Mouse (Mus musculus): ENCODE data around the gene Nptn. TPM values are rescaled to one million over a fixed set of nuclear protein-coding genes. Genes with fewer than 3 reads are reported as not detected.

Gene Nptn
- polyA plus RNA-seq, 1 experiment from 2014 or later, result 85.0 TPM

DNA sequence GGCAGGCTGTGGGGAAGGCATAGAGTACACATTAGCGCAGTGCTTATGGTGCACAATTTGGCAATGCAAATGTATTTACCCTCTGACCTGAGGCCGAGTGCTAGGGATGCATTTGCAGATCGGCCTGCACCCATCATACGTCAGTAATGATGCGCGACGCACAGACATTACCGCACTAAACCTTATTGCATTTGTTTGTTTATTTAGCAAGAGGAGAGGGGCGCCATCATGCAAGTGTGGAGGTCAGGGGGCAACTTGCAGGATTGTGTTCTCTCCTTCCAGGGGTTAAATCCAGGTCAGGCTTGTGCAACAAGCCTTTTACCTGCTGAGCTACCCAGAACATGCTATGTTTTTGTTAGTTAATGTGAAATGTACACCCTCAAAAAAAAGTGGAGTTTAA, 85.2 kb downstream of the Nptn start:
- H3K4me2 ChIP-seq (ENCODE audit: low read depth), result no peak overlapping the region
- no peaks in the 10 kb centered on the region for H3K27me3 ChIP-seq (ENCODE audit: control insufficient read depth, insufficient read depth, low read length)
- no peak overlapping the region for H3K4me3 ChIP-seq (ENCODE audit: low read depth, low read length)
- H3K9me3 ChIP-seq (ENCODE audit: control insufficient read depth, low read length), result no peaks in the 10 kb centered on the region
- no peak overlapping the region for H3K9ac ChIP-seq (ENCODE audit: low read length)
- no peak overlapping the region for H3K27ac ChIP-seq (ENCODE audit: low read depth, low read length)
- H3K36me3 ChIP-seq (ENCODE audit: control insufficient read depth, insufficient read depth, low read length), result no peaks in the 10 kb centered on the region; the same call in 1 of the 2 replicates
- H3K4me1 ChIP-seq (ENCODE audit: control insufficient read depth, insufficient read depth, low read length), result no peaks in the 10 kb centered on the region
- ATAC-seq (ENCODE audit: insufficient read depth, low FRiP score, low TSS enrichment) (no peak), DNase-seq (ENCODE audit: low spot score) (no peak)
- 42% methylated on average over 9 of the region's 9 CpGs for WGBS

DNA sequence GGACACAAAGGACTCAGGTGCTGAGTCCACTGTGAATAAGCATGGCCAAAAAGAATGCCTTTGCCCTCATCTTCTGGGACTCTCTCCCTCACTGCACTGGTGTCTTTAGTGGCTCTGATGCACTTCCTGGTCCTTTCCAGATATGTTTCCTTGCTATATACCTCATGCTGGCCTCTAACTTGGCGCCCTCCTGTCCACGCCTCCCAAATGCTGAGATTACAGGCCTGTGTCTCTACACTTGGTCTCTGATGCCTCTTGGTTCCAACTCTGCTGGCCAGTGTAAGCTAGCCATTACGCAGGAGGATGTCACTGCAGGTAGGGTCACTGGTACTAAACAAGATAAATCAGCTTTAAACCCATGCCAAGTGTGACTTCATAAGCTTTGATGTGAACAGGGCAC, 86.1 kb downstream of the Nptn start:
- H3K27ac ChIP-seq (ENCODE audit: low read depth, low read length), result no peak overlapping the region
- H3K9ac ChIP-seq (ENCODE audit: low read length), result no peak overlapping the region
- no peak for ATAC-seq (ENCODE audit: insufficient read depth, low FRiP score, low TSS enrichment)
- no peaks in the 10 kb centered on the region for H3K9me3 ChIP-seq (ENCODE audit: control insufficient read depth, low read length)
- no peak for DNase-seq (ENCODE audit: low spot score)
- 92% methylated on average over 3 of the region's 3 CpGs for WGBS
- H3K27me3 ChIP-seq (ENCODE audit: control insufficient read depth, insufficient read depth, low read length), result no peaks in the 10 kb centered on the region
- no peak overlapping the region for H3K4me2 ChIP-seq (ENCODE audit: low read depth)
- no peaks in the 10 kb centered on the region for H3K36me3 ChIP-seq (ENCODE audit: control insufficient read depth, insufficient read depth, low read length)
- no peak overlapping the region for H3K4me3 ChIP-seq (ENCODE audit: low read depth, low read length)
- no peaks in the 10 kb centered on the region for H3K4me1 ChIP-seq (ENCODE audit: control insufficient read depth, insufficient read depth, low read length)

DNA sequence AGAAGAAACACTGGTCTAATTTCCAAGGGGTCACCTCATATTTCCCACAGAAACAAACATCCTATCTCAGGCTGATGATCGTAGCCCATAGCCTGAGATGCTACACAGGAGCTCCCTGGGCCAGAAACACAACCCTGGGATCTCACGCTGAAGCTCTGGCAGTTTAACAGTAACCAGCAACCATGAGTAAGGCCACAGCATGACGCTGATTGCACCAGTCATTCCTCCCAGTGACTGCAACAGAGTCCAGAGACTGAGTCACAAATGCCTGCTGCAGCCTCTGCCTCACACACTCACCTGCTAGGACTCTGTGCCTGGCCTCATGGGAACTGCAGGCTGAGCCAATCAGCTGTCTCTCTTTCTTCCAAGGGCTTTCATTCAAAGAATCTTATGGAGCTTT, 87.0 kb downstream of the Nptn start:
- H3K9ac ChIP-seq (ENCODE audit: low read length), result no peak overlapping the region
- no peaks in the 10 kb centered on the region for H3K36me3 ChIP-seq (ENCODE audit: control insufficient read depth, insufficient read depth, low read length)
- WGBS, result 58% methylated on average over 3 of the region's 3 CpGs
- no peak overlapping the region for H3K27ac ChIP-seq (ENCODE audit: low read depth, low read length)
- no peak overlapping the region for H3K4me2 ChIP-seq (ENCODE audit: low read depth)
- no peak overlapping the region for H3K4me3 ChIP-seq (ENCODE audit: low read depth, low read length)
- H3K27me3 ChIP-seq (ENCODE audit: control insufficient read depth, insufficient read depth, low read length), result no peaks in the 10 kb centered on the region
- ATAC-seq (ENCODE audit: insufficient read depth, low FRiP score, low TSS enrichment) (no peak), DNase-seq (ENCODE audit: low spot score) (no peak)
- H3K9me3 ChIP-seq (ENCODE audit: control insufficient read depth, low read length), result no peaks in the 10 kb centered on the region
- H3K4me1 ChIP-seq (ENCODE audit: control insufficient read depth, insufficient read depth, low read length), result no peaks in the 10 kb centered on the region

DNA sequence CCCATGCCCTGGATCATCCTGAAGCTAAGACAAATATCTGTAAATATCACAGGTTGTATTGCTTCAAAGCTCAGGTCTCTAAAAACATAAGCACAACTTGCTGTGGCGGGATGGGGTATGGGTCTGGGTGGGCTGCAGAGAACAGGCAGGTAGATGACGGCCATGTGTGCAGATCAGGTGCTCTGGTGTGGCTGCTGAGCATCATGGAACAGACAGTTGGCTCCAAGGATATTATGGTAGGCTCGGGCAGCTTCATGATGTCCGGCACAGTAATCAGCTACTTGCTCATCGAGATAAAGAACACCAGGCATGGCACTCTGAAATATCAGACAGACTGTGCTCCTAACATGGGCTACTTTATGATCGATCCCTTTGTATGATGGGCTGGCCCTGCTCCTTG, 87.8 kb downstream of the Nptn start:
- DNase-seq (ENCODE audit: low spot score) (no peak), ATAC-seq (ENCODE audit: insufficient read depth, low FRiP score, low TSS enrichment) (no peak)
- WGBS, result 91% methylated on average over 6 of the region's 6 CpGs

GRCm38 (mm10) chr9:58672474-58672873, 90.4 kb downstream of the Nptn start:
- H3K4me1 ChIP-seq (ENCODE audit: control insufficient read depth, insufficient read depth, low read length), result no peaks in the 10 kb centered on the region
- H3K9ac ChIP-seq (ENCODE audit: low read length), result no peak overlapping the region
- H3K27ac ChIP-seq (ENCODE audit: low read depth, low read length), result no peak overlapping the region
- H3K9me3 ChIP-seq (ENCODE audit: control insufficient read depth, low read length), result no peaks in the 10 kb centered on the region
- WGBS, result 48% methylated on average over 4 of the region's 4 CpGs
- no peaks in the 10 kb centered on the region for H3K36me3 ChIP-seq (ENCODE audit: control insufficient read depth, insufficient read depth, low read length)
- DNase-seq (ENCODE audit: low spot score), result no peak
- no peaks in the 10 kb centered on the region for H3K27me3 ChIP-seq (ENCODE audit: control insufficient read depth, insufficient read depth, low read length)
- no peak overlapping the region for H3K4me2 ChIP-seq (ENCODE audit: low read depth)
- H3K4me3 ChIP-seq (ENCODE audit: low read depth, low read length), result no peak overlapping the region
- no peak for ATAC-seq (ENCODE audit: insufficient read depth, low FRiP score, low TSS enrichment)

More for the DNA sequence above, 87.8 kb downstream of the Nptn start:
- Histone ChIP-seq H3K27me3 (ENCODE audit: control insufficient read depth, insufficient read depth, low read length) (no peaks in the 10 kb centered on the region), H3K4me3 (ENCODE audit: low read depth, low read length) (no peak overlapping the region), H3K9me3 (ENCODE audit: control insufficient read depth, low read length) (no peaks in the 10 kb centered on the region), H3K36me3 (ENCODE audit: control insufficient read depth, insufficient read depth, low read length) (no peaks in the 10 kb centered on the region), H3K9ac (ENCODE audit: low read length) (no peak overlapping the region), H3K4me2 (ENCODE audit: low read depth) (no peak overlapping the region), H3K4me1 (ENCODE audit: control insufficient read depth, insufficient read depth, low read length) (no peaks in the 10 kb centered on the region), H3K27ac (ENCODE audit: low read depth, low read length) (no peak overlapping the region)

GRCm38 (mm10) chr9:58674736-58675135, 92.7 kb downstream of the Nptn start:
- DNase-seq (ENCODE audit: low spot score) (no peak), ATAC-seq (ENCODE audit: insufficient read depth, low FRiP score, low TSS enrichment) (no peak)
- Histone ChIP-seq H3K9ac (ENCODE audit: low read length) (no peak overlapping the region), H3K4me3 (ENCODE audit: low read depth, low read length) (no peak overlapping the region), H3K27ac (ENCODE audit: low read depth, low read length) (no peak overlapping the region), H3K36me3 (ENCODE audit: control insufficient read depth, insufficient read depth, low read length) (no peaks in the 10 kb centered on the region), H3K4me2 (ENCODE audit: low read depth) (no peak overlapping the region), H3K9me3 (ENCODE audit: control insufficient read depth, low read length) (no peaks in the 10 kb centered on the region), H3K27me3 (ENCODE audit: control insufficient read depth, insufficient read depth, low read length) (no peaks in the 10 kb centered on the region), H3K4me1 (ENCODE audit: control insufficient read depth, insufficient read depth, low read length) (no peaks in the 10 kb centered on the region)
- 78% methylated on average over 11 of the region's 11 CpGs for WGBS

DNA sequence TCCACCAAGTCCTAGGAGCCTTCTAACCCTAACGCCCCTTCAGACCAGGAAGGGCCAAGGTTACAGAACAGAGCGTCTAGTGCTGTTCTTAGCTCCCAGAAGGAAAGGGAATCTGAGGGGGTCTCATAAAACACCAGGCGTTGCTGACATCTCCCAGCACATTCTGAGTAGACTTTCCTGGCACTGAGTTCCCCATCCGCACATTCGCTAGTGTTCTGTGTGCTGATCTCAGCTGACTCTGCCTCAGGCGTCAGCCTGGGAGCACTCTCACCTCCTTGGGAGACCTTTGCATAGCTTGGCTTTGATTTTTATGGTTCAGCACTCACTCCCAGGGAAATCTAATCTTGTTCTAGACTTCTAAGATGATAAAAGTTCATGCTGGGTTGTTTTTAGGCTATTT, 93.3 kb downstream of the Nptn start:
- no peaks in the 10 kb centered on the region for H3K4me1 ChIP-seq (ENCODE audit: control insufficient read depth, insufficient read depth, low read length)
- H3K36me3 ChIP-seq (ENCODE audit: control insufficient read depth, insufficient read depth, low read length), result no peaks in the 10 kb centered on the region
- no peak for DNase-seq (ENCODE audit: low spot score)
- H3K9me3 ChIP-seq (ENCODE audit: control insufficient read depth, low read length), result no peaks in the 10 kb centered on the region
- no peak overlapping the region for H3K4me3 ChIP-seq (ENCODE audit: low read depth, low read length)
- no peak overlapping the region for H3K27ac ChIP-seq (ENCODE audit: low read depth, low read length)
- no peaks in the 10 kb centered on the region for H3K27me3 ChIP-seq (ENCODE audit: control insufficient read depth, insufficient read depth, low read length)
- no peak overlapping the region for H3K4me2 ChIP-seq (ENCODE audit: low read depth)
- no peak overlapping the region for H3K9ac ChIP-seq (ENCODE audit: low read length)
- 70% methylated on average over 6 of the region's 6 CpGs for WGBS
- no peak for ATAC-seq (ENCODE audit: insufficient read depth, low FRiP score, low TSS enrichment)

GRCm38 (mm10) chr9:58681411-58681810, 99.4 kb downstream of the Nptn start:
- Histone ChIP-seq H3K9ac (ENCODE audit: low read length) (no peak overlapping the region), H3K4me2 (ENCODE audit: low read depth) (no peak overlapping the region), H3K9me3 (ENCODE audit: control insufficient read depth, low read length) (no peaks in the 10 kb centered on the region), H3K4me3 (ENCODE audit: low read depth, low read length) (no peak overlapping the region), H3K27ac (ENCODE audit: low read depth, low read length) (no peak overlapping the region), H3K36me3 (ENCODE audit: control insufficient read depth, insufficient read depth, low read length) (no peaks in the 10 kb centered on the region), H3K4me1 (ENCODE audit: control insufficient read depth, insufficient read depth, low read length) (no peaks in the 10 kb centered on the region), H3K27me3 (ENCODE audit: control insufficient read depth, insufficient read depth, low read length) (no peaks in the 10 kb centered on the region)
- no peak for ATAC-seq (ENCODE audit: insufficient read depth, low FRiP score, low TSS enrichment)
- DNase-seq (ENCODE audit: low spot score), result no peak
- 57% methylated on average over 2 of the region's 2 CpGs for WGBS

DNA sequence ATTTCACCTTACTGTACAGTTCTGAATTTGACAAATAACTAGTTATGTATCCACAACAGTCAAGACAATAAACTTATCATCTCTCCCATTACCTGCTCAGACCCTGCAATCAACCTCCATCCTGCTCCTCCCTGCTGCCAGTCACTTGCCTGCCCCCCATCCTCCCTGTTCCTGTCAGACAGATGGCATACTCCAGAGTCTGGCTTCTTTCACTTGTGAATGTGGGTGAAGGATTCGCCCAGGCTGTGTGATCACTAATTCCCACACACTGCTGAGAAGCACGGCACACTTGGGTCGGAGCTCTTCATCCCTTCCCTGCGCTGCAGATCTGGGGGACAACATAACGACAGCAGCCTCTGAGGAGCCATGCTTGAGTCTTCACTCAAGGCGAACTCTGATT, 100.1 kb downstream of the Nptn start:
- H3K36me3 ChIP-seq (ENCODE audit: control insufficient read depth, insufficient read depth, low read length), result no peaks in the 10 kb centered on the region
- H3K9ac ChIP-seq (ENCODE audit: low read length), result no peak overlapping the region
- H3K27ac ChIP-seq (ENCODE audit: low read depth, low read length), result no peak overlapping the region
- H3K4me1 ChIP-seq (ENCODE audit: control insufficient read depth, insufficient read depth, low read length), result no peaks in the 10 kb centered on the region
- no peaks in the 10 kb centered on the region for H3K27me3 ChIP-seq (ENCODE audit: control insufficient read depth, insufficient read depth, low read length)
- H3K4me3 ChIP-seq (ENCODE audit: low read depth, low read length), result no peak overlapping the region
- H3K4me2 ChIP-seq (ENCODE audit: low read depth), result no peak overlapping the region
- ATAC-seq (ENCODE audit: insufficient read depth, low FRiP score, low TSS enrichment) (no peak), DNase-seq (ENCODE audit: low spot score) (no peak)
- no peaks in the 10 kb centered on the region for H3K9me3 ChIP-seq (ENCODE audit: control insufficient read depth, low read length)
- WGBS, result 80% methylated on average over 6 of the region's 6 CpGs

Measured in neural tube, embryonic 11.5 days (tissue).